Mouse (Mus musculus) adrenal gland, postnatal 4 days (tissue): ENCODE results near the gene Jmjd1c. TPM values are rescaled to one million over a fixed set of nuclear protein-coding genes. Genes with fewer than 3 reads are reported as not detected.
A peak's percentile ranks its signal among the peaks of the same experiment; 100 is the strongest.

ENCODE experiments used
- DNase-seq, 2 experiments: peaks; one replicate each; pipeline ENCODE4 v3.0.0; 2021 to 2022; ENCODE audit warnings: low spot score in 2 of 2, mixed read lengths in 2 of 2
- total RNA-seq, 2 experiments: library from RNA; stranded (reverse); gene quantifications; 2 replicates each; pipeline ENCODE4 v1.2.3; 2021

The Jmjd1c gene
- total RNA-seq, 2 experiments from 2014 or later, result 78.5 to 82.9 TPM

DNA sequence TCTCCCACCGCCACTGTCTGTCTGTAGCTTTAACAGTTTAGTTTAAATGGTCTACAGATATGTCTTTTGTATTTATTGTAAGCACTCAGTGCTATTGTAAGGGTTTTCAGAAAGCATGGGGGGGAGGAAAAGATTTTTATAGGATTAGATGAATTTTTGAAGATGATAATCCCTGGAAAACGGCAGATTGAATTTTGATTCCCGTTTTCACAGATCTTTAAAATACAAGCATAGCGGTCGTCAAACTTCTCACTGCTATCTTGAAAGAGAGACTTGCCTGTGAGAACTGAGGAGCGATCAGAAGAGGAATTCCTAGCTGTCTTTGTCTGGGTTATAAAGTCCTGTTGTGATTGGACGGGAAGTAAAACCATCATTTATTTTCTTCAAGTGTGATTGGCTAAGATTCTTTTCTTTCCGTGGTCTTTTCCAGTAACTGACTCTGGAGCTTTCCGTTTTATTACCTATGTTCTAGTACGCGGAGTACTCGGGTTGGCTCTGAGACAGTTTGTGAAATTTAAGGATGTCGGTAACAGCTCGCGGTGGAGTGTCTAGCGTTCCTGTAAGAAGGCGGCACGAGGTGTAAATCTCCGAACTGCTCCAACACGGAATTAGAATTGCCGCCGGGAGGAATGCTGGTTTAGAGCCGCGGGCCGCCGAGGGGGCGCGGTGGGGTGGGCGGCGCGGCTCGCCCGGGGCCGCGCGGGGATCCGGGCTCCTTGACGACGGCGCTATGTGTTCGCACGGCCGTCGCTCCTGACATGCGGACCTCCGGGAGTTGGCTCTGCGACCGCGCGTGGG, 30.3 kb downstream of the Jmjd1c start:
- DNase-seq, result no peak

GRCm38 (mm10) chr10:67126859-67127758, 31.2 kb downstream of the Jmjd1c start:
- peak in 1 of 2 experiments; percentile 21 for DNase-seq

GRCm38 (mm10) chr10:67129531-67129930, 33.6 kb downstream of the Jmjd1c start:
- DNase-seq, result no peak

GRCm38 (mm10) chr10:67131709-67132108, 35.8 kb downstream of the Jmjd1c start:
- DNase-seq, result no peak

DNA sequence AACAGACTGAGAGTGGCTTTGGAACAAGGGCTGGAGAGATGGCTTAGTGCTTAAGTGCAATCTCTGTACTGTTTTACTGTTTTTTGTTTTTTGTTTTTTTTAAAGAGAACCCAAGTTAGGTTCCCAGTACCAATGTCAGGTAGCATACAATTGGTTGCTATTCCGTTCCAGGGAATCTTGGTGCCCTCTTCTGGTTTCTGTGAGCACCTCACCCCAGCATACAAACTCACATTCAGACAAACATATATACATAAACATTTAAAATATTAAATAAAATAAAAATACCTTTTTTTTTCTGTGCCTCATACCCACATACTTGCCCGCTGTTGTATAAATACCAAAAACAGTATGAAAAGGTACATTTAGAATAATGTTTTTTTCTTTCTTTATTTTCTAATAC, 38.4 kb downstream of the Jmjd1c start:
- no peak for DNase-seq

- no peak for DNase-seq
These were observed 41.5 kb downstream of the Jmjd1c start for GRCm38 (mm10) chr10:67137437-67137836.

GRCm38 (mm10) chr10:67143661-67144060, 47.7 kb downstream of the Jmjd1c start:
- DNase-seq, result no peak

- DNase-seq, result no peak
These were observed 48.3 kb downstream of the Jmjd1c start for GRCm38 (mm10) chr10:67144269-67144668.

DNA sequence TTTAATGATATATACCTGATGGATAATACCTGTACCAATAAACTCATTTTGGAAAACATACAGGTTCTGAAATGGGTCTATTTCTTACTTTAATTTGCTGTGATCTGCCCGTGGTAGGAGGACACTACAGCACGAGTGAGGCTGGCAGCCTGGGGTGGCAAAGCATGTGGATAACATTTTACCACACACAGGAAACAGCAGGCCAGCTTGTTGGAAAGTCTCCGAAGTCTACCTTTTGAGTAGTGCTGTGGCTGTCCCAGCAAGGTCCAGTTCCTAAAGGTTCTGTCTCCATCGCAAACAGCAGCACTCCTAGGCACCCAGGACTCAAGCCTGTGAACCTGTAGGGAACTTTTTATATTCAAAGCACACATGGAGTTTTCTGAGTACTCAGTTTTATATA, 49.7 kb downstream of the Jmjd1c start:
- DNase-seq, result no peak

DNA sequence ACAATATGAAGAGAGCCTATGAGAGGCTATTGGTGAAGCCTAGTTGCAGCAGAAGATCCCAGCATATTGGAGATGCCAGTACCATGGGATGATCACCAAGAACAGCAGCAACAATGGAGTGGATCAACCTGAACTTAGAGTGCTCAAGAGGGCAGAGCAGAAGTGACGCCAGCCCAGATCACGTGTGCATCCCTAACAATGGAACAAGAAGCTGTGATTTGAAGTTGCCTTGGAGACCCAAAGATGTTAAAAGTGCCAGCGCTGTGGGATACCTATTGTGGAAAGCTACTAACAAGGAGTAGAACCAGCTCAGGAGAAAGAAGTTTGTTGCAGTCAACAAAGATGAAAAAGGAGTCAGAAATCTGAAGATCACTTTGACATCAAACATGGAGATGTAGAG, 55.8 kb downstream of the Jmjd1c start:
- no peak for DNase-seq

DNA sequence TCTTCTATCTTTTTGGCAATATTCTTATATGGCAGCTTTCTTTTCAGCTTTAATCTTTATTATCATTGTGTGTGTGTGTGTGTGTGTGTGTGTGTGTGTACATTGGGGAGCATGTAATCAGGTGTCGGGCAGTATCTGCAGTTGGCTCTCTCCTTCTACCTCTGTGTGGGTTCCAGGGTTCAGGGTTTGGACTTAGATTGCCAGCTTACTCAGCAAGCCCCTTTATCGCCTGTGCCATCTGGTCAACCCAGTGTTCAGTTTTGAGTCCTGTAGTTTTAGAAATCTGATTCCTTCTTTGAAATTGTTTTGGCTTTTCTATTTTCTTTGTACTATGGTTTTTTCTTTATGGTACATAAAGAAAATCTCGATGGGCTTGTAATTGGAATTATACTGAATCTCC, 58.7 kb downstream of the Jmjd1c start:
- DNase-seq, result no peak

DNA sequence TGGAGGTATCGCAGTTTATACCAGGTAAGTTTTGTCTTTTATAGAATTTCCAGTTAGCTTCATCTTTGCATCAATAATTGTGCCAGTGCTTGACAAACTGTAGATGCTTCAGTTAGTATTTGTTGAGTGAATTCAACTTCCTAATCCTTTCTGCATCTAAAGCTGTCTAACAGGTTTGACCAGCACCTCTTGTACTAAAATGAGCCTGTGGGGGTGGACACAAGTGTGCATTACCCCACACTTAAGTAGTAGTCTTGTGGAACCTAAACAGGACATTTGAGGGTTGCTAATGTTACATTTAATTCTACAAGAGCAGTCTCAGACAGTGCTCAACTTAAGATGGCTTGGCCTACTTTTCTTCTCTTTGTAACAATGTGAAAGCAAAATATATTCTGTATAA, 78.1 kb downstream of the Jmjd1c start:
- no peak for DNase-seq

GRCm38 (mm10) chr10:67176031-67176430, 80.1 kb downstream of the Jmjd1c start:
- no peak for DNase-seq

DNA sequence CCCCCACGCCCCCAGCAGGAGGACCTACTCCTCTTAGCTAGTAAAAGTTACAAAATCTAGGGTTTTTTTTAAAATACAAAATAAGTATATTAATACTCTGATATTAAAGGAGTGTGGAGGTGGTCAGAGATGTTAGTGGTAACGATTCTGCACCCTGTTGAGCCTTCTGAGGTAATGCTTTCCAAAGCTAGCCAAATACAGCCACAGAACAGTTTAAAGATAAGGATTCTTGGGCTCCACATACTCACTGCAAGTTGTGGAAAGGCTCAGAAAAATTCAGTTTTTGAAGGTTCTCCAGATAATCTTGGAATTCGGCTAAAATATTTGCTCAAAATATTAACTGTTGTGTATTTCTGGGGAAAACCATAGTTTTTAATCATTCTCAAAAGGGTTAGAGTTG, 81.0 kb downstream of the Jmjd1c start:
- no peak for DNase-seq

GRCm38 (mm10) chr10:67177410-67177809, 81.5 kb downstream of the Jmjd1c start:
- no peak for DNase-seq

GRCm38 (mm10) chr10:67180021-67180420, 84.1 kb downstream of the Jmjd1c start:
- DNase-seq, result no peak

DNA sequence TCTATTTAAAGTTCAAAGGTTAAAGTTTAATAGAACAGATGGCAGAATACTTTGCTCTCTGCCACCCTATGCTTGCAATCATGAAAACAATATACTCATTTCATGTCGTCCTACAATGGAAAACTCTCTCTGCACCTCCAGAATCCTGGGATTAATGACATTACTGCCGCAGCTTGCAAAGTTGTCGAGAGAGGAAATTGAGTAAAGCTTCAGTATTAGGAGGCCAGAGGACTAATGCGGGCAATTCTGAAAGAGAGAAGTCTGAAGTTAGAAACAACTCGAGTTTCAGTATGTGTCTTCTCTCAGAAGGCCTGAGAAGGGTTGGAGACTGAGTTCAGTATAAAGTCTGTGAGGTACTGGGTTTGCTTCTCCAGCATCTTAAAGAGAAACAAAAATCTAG, 84.9 kb downstream of the Jmjd1c start:
- no peak for DNase-seq

- no peak for DNase-seq
These were observed 86.7 kb downstream of the Jmjd1c start for GRCm38 (mm10) chr10:67182651-67183050.

- DNase-seq, result no peak
These were observed 87.2 kb downstream of the Jmjd1c start for GRCm38 (mm10) chr10:67183086-67183485.

DNA sequence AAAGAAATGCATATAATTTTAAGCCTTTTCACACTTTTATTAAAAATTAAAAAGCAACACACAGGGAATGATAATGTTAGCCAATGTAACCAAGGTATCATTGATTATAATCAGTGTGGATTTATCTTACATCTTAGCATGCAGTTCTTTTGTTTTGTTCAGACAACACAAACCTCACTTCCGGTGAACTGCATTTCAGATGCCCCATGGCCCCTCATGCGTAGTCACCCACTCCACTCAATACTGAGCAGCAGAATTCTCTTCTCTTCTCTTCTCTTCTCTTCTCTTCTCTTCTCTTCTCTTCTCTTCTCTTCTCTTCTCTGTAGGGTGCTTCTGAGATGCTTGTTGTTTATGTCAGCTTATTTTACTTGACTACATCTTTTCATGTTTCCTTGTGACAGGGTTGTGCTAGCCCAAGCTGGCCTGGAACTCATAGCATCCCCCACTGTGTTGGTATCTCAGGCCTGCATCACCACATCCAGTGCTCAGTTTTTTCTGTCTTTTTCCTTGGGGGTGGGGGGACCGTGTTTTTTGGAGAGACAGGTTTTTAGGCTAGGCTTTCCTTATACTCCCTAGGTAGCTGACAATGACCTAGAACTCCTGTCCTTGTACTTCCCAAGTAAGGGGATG, 88.6 kb downstream of the Jmjd1c start:
- no peak for DNase-seq

GRCm38 (mm10) chr10:67185491-67186081, 89.7 kb downstream of the Jmjd1c start:
- DNase-seq, result peak in 1 of 2 experiments; percentile 42
